Mouse (Mus musculus) heart, postnatal 0 days (tissue): Measurements from ENCODE around the gene Myl3.

Experiments used
- CTCF ChIP-seq: IDR thresholded peaks from 2 replicates; pipeline ENCODE4 v1.5.1; 2016; ENCODE audit warnings: antibody characterized with exemption, control low read depth, low read depth
- EP300 ChIP-seq: IDR thresholded peaks from 2 replicates; pipeline ENCODE4 v1.6.1; 2016; ENCODE audit warnings: antibody characterized with exemption, low read depth

GRCm38 (mm10) chr9:110763405-110763804 is 21.7 kb downstream of the Myl3 start:
- peak; percentile 94 for TF ChIP-seq EP300
- no peak for TF ChIP-seq CTCF
